Mouse (Mus musculus): ENCODE measurements around the gene Gm10718.
"Not testable (repeated sequence)": the region's sequence is repeated elsewhere in the genome, so short reads cannot be mapped to it uniquely, and the experiment has no call there.

DNA sequence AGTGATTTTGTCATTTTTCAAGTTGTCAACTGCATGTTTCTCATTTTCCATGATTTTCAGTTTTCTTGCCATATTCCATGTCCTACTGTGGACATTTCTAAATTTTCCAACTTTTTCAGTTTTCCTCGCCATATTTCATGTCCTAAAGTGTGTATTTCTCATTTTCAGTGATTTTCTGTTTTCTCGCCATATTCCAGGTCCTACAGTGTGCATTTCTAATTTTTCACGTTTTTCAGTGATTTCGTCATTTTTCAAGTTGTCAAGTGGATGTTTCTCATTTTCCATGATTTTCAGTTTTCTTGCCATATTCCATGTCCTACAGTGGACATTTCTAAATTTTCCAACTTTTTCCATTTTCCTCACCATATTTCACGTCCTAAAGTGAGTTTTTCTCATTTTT is 17.2 kb upstream of the Gm10718 start:
- not testable (repeated sequence) for TF ChIP-seq E2F4 (IDR thresholded peaks at IDR 0.05; ENCODE audit: insufficient read depth); MAX (IDR thresholded peaks at IDR 0.05; ENCODE audit: low read depth); POLR2A (IDR thresholded peaks at IDR 0.05; ENCODE audit: insufficient read length, low read depth); TCF12 (IDR thresholded peaks at IDR 0.05; ENCODE audit: insufficient read depth, poor library complexity, severe bottlenecking); MYOG (IDR thresholded peaks at IDR 0.05; ENCODE audit: control insufficient read depth in 1 of 3, insufficient read depth in 1 of 3, insufficient read length in 2 of 3, low read depth in 2 of 3); SRF (IDR thresholded peaks at IDR 0.05; ENCODE audit: control insufficient read depth, insufficient read length, low read depth); POLR2AphosphoS2 (IDR thresholded peaks at IDR 0.05; ENCODE audit: insufficient read length, low read depth); CEBPB (IDR thresholded peaks at IDR 0.05; ENCODE audit: insufficient read depth, poor library complexity, severe bottlenecking); REST (IDR thresholded peaks at IDR 0.05; ENCODE audit: insufficient read depth, insufficient read length); MYOD1 (IDR thresholded peaks at IDR 0.05; ENCODE audit: control insufficient read depth in 1 of 3, insufficient read length in 2 of 3, low read depth in 2 of 3); USF1 (IDR thresholded peaks at IDR 0.05; ENCODE audit: low read depth)

All from myocyte (in vitro differentiated cells).